Mouse (Mus musculus) stomach, embryonic 14.5 days (tissue): Measurements from ENCODE around the gene Mast2. TPM values are rescaled to one million over a fixed set of nuclear protein-coding genes. Genes with fewer than 3 reads are reported as not detected.

Experiments used
- ATAC-seq: fragments of 200-750 bp; cut with Nextera tagmentation; 2 replicates; pipeline ENCODE4 v1.8.0; 2017; ENCODE audit warnings: low read depth, moderate TSS enrichment; ENCODE audit not compliant: insufficient number of reproducible peaks, insufficient read depth, low FRiP score
- H3K27ac ChIP-seq: fragments of 300-500 bp; sonication (generic); 2 replicates; pipeline ENCODE4 v1.5.1; 2014; ENCODE audit warnings: mild to moderate bottlenecking, low read length, moderate library complexity, mixed read lengths
- H3K27me3 ChIP-seq: fragments of 300-500 bp; sonication (generic); 2 replicates; pipeline ENCODE4 v1.6.1; 2014; ENCODE audit warnings: low read length, control low read depth, mixed read lengths; ENCODE audit not compliant: control insufficient read depth, insufficient read depth
- H3K36me3 ChIP-seq: fragments of 300-500 bp; sonication (generic); 2 replicates; pipeline ENCODE4 v1.6.1; 2014; ENCODE audit warnings: mild to moderate bottlenecking, control low read depth, low read length, moderate library complexity, mixed read lengths; ENCODE audit not compliant: control insufficient read depth, insufficient read depth
- H3K4me1 ChIP-seq: fragments of 300-500 bp; sonication (generic); 2 replicates; pipeline ENCODE4 v1.6.1; 2014; ENCODE audit warnings: low read length, control low read depth, mixed read lengths; ENCODE audit not compliant: control insufficient read depth, insufficient read depth
- H3K4me2 ChIP-seq: fragments of 300-500 bp; sonication (generic); replicated peaks from 2 replicates; pipeline ENCODE4 v1.6.1; 2014; ENCODE audit warnings: low read depth, low read length, control low read depth
- H3K4me3 ChIP-seq: fragments of 300-500 bp; sonication (generic); 2 replicates; pipeline ENCODE4 v1.5.1; 2014; ENCODE audit warnings: low read depth, low read length, control low read depth
- H3K9ac ChIP-seq: fragments of 300-500 bp; sonication (generic); replicated peaks from 2 replicates; pipeline ENCODE4 v1.6.1; 2014; ENCODE audit warnings: low read depth, mild to moderate bottlenecking, control low read depth, low read length, moderate library complexity, mixed read lengths
- H3K9me3 ChIP-seq: fragments of 300-500 bp; sonication (generic); 2 replicates; pipeline ENCODE4 v1.6.1; 2016; ENCODE audit warnings: low read depth, low read length, control low read depth; ENCODE audit not compliant: control insufficient read depth
- WGBS: fragments of 180-500 bp; shearing (Covaris S2); extraction: QIAGEN DNeasy Blood & Tissue Kit; methylation state at CpG from one replicate; pipeline ENCODE4 v1.1.7; 2014; 5-methylcytosine and 5-hydroxymethylcytosine counted together
- polyA plus RNA-seq: library from polyadenylated mRNA; unstranded; fragments of >200 nt; fragmentation: Nextera tagmentation; extraction: Ambion mirVana; gene quantifications from 2 replicates; pipeline ENCODE4 v1.2.1, GENCODE M21; 2014

The Mast2 gene
- 23.4 and 24.6 TPM in 2 replicates for polyA plus RNA-seq

GRCm38 (mm10) chr4:116464126-116464981 lies at the start of gene Mast2:
Gene Mast2, minus strand, starts transcription at chr4:116464183.
- peak; percentile 89 for ATAC-seq
- Histone ChIP-seq H3K4me3 (peak within 1 kb of the TSS; percentile 92), H3K4me1 (peaks cover 9% of the 10 kb centered on the region), H3K9ac (peak within 1 kb of the TSS; percentile 88), H3K27me3 (no peaks in the 10 kb centered on the region), H3K9me3 (peaks cover 6% of the 10 kb centered on the region; the same call in 1 of the 2 replicates), H3K27ac (peak within 1 kb of the TSS; percentile 85), H3K36me3 (no peaks in the 10 kb centered on the region), H3K4me2 (peak within 1 kb of the TSS; percentile 79)
- WGBS, result 1% methylated on average over 68 of the region's 68 CpGs

- WGBS, result under 1% methylated on average over 55 of the region's 55 CpGs
- H3K4me3 ChIP-seq, result peak within 1 kb of the TSS; percentile 43
- no peaks in the 10 kb centered on the region for H3K27me3 ChIP-seq
- H3K9ac ChIP-seq, result peak within 1 kb of the TSS; percentile 52
- H3K4me1 ChIP-seq, result peaks cover 3% of the 10 kb centered on the region; the same call in 1 of the 2 replicates
- ATAC-seq, result peak; percentile 97
- H3K9me3 ChIP-seq, result no peaks in the 10 kb centered on the region
- peak within 1 kb of the TSS; percentile 63 for H3K4me2 ChIP-seq
- H3K36me3 ChIP-seq, result no peaks in the 10 kb centered on the region
- peak within 1 kb of the TSS; percentile 91 for H3K27ac ChIP-seq
These were observed 43.6 kb upstream of the Mast2 start, which contains the start of gene Ipp for GRCm38 (mm10) chr4:116507425-116508218. Gene Ipp, plus strand, starts transcription at chr4:116507549.

- H3K9ac ChIP-seq, result no peak overlapping the region
- H3K27me3 ChIP-seq, result no peaks in the 10 kb centered on the region
- peak overlapping the region; percentile 91; the same call in 1 of the 2 replicates for H3K27ac ChIP-seq
- WGBS, result 20% methylated on average over 11 of the region's 11 CpGs
- peaks cover 3% of the 10 kb centered on the region; the same call in 1 of the 2 replicates for H3K4me1 ChIP-seq
- H3K36me3 ChIP-seq, result no peaks in the 10 kb centered on the region
- no peaks in the 10 kb centered on the region for H3K9me3 ChIP-seq
- ATAC-seq, result peak; percentile 4; the same call in 1 of the 2 replicates
- H3K4me3 ChIP-seq, result peak overlapping the region; percentile 43
- H3K4me2 ChIP-seq, result peak overlapping the region; percentile 63
These were observed 43.0 kb upstream of the Mast2 start for GRCm38 (mm10) chr4:116506886-116507424.

GRCm38 (mm10) chr4:116499978-116500377 lies 36.0 kb upstream of the Mast2 start:
- no peak overlapping the region for H3K4me3 ChIP-seq
- H3K27me3 ChIP-seq, result no peaks in the 10 kb centered on the region
- H3K9ac ChIP-seq, result no peak overlapping the region
- no peak overlapping the region for H3K27ac ChIP-seq
- H3K4me1 ChIP-seq, result no peaks in the 10 kb centered on the region
- no peaks in the 10 kb centered on the region for H3K36me3 ChIP-seq
- no peaks in the 10 kb centered on the region for H3K9me3 ChIP-seq
- H3K4me2 ChIP-seq, result no peak overlapping the region
- WGBS, result 70% methylated on average over 3 of the region's 3 CpGs
- no peak for ATAC-seq

- WGBS, result 78% methylated on average over 5 of the region's 5 CpGs
- H3K4me2 ChIP-seq, result no peak overlapping the region
- no peak for ATAC-seq
- no peaks in the 10 kb centered on the region for H3K9me3 ChIP-seq
- no peak overlapping the region for H3K9ac ChIP-seq
- no peaks in the 10 kb centered on the region for H3K36me3 ChIP-seq
- H3K4me1 ChIP-seq, result peaks cover 11% of the 10 kb centered on the region; the same call in 1 of the 2 replicates
- no peak overlapping the region for H3K4me3 ChIP-seq
- no peak overlapping the region for H3K27ac ChIP-seq
- H3K27me3 ChIP-seq, result no peaks in the 10 kb centered on the region
These were observed 29.7 kb upstream of the Mast2 start for GRCm38 (mm10) chr4:116493646-116494045.

- Histone ChIP-seq H3K9ac (no peak overlapping the region), H3K36me3 (no peaks in the 10 kb centered on the region), H3K9me3 (no peaks in the 10 kb centered on the region), H3K4me2 (no peak overlapping the region), H3K4me3 (no peak overlapping the region), H3K27ac (peak overlapping the region; percentile 48), H3K27me3 (no peaks in the 10 kb centered on the region), H3K4me1 (peaks cover 11% of the 10 kb centered on the region; the same call in 1 of the 2 replicates)
- no peak for ATAC-seq
- WGBS, result 46% methylated on average over 4 of the region's 4 CpGs
These were observed 28.5 kb upstream of the Mast2 start for GRCm38 (mm10) chr4:116492460-116492859.

- Histone ChIP-seq H3K9me3 (no peaks in the 10 kb centered on the region), H3K4me2 (no peak overlapping the region), H3K36me3 (no peaks in the 10 kb centered on the region), H3K27ac (peak overlapping the region; percentile 48; the same call in 1 of the 2 replicates), H3K27me3 (no peaks in the 10 kb centered on the region), H3K4me1 (peaks cover 11% of the 10 kb centered on the region; the same call in 1 of the 2 replicates), H3K4me3 (no peak overlapping the region), H3K9ac (no peak overlapping the region)
- 36% methylated on average over 2 of the region's 2 CpGs for WGBS
- ATAC-seq, result no peak
These were observed 27.9 kb upstream of the Mast2 start for GRCm38 (mm10) chr4:116491886-116492285.

- Histone ChIP-seq H3K27ac (no peak overlapping the region), H3K9ac (no peak overlapping the region), H3K4me1 (peaks cover 11% of the 10 kb centered on the region; the same call in 1 of the 2 replicates), H3K4me2 (no peak overlapping the region), H3K27me3 (no peaks in the 10 kb centered on the region), H3K36me3 (no peaks in the 10 kb centered on the region), H3K4me3 (no peak overlapping the region), H3K9me3 (no peaks in the 10 kb centered on the region)
- WGBS, result 51% methylated on average over 2 of the region's 2 CpGs
- ATAC-seq, result 0 out of 2 replicates have a peak, but pooled peaks have one; percentile 65
These were observed 27.1 kb upstream of the Mast2 start for GRCm38 (mm10) chr4:116491119-116491536.
